Mouse (Mus musculus) gastrocnemius, postnatal 10 days (tissue): ENCODE data around the gene Fbxo8. TPM values are rescaled to one million over a fixed set of nuclear protein-coding genes. Genes with fewer than 3 reads are reported as not detected.
A peak's percentile ranks its signal among the peaks of the same experiment; 100 is the strongest.

ENCODE experiments used
- DNase-seq: peaks from one replicate; pipeline ENCODE4 v3.0.0; 2021; ENCODE audit warnings: mixed read lengths
- microRNA-seq, 2 experiments: library from miRNA; unstranded; fragments of <30 nt; microRNA quantifications; one replicate each; pipeline ENCODE4 v1.2.0; 2021
- total RNA-seq, 2 experiments: library from RNA; stranded (reverse); gene quantifications; 2 replicates each; pipeline ENCODE4 v1.2.3; 2021

The Fbxo8 gene
- total RNA-seq, 2 experiments from 2014 or later, result 20.8 to 26.0 TPM

DNA sequence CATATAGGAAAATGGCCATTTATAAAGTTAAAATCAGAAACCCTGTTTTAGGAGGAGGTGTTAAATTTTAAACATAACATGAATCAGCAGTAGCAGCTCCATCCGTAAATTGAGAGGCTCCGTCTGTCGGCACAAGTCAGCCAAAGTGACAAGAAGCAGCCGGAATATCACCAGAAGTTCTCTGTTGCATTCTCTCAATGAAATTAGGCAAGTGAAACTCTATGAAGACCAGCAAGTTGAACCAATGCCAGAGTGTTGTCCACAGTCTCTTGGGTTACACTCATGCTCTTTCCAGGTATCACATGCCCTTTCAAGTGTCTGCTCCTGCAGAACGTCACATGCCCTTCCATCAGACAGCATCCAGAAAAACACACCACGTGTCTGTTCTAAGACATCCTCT, 60.8 kb downstream of the Fbxo8 start:
- no peak for DNase-seq

DNA sequence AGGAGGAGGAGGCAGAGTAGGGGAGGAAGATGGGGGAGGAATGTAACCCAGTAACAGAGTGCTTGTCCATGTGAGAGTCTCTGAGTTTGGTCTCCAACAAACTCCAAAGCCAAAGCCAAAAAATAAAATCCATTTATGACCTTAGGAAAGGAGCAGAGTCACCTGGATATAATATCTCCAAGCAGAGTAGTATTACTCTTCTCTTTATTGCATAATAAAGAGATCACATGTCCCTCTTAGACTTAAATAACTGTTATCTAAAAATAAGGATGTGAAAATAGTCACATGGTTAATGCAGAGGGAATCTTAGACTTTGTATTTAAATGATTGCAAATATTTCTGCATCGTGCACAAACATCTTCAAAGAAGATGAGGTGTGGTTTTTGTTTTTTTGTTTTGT, 63.3 kb downstream of the Fbxo8 start:
- no peak for DNase-seq

DNA sequence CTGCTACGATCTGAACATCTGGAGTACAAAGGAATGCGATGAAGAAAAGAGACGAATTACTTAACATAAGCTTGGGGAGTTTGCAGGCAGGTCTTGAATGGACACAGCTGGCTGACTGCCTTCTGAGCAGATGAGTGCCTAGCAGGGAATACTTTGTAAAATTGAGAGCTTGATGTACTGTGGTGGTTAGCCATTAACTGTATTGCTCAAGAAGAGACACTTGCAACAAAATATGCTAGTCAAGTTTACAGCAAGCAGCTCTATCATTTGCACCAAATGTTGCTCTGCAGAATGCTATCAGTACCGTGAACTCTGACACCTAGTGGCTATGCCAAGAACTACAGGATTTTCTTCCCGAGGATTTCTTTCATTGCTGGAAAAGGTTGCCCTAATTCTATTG, 64.1 kb downstream of the Fbxo8 start:
- DNase-seq, result peak; percentile 34

DNA sequence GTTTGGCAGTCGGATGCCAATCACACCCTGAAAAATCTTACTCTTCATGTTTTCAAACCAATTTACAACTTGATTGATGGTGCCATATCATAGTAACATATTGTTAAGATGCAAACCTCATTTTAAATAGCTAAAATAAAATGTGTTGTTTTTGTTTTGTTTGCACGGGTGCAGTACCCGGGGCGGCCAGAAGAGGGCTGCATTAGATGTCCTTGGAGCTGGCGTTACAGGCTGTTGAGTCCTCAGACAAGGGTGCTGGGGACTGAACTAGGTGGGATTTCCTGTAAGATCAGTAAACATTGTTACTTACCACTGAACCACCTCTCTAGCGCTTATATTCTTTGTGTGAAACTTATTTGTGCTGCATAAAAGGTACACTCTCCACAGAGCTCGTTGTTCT, 65.4 kb downstream of the Fbxo8 start:
- DNase-seq, result peak; percentile 49

DNA sequence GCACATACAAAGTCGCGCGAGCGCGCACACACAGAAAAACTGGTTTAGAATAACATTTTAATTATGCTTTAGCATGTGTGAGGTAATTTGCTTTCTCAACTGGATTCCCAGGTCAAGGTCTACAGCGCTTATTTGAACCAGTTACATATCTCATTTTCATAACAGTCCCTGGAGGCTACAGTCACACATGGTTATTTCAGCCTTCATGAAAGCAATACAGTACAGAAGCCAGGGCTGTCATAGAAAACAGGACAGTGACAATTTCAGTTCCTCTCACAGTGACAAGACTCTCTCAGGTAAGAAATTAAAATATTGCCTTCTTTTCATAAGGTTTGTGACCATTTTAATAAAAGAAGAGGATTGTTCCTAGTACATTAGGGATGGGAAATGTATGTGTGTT, 66.4 kb downstream of the Fbxo8 start:
- no peak for DNase-seq

DNA sequence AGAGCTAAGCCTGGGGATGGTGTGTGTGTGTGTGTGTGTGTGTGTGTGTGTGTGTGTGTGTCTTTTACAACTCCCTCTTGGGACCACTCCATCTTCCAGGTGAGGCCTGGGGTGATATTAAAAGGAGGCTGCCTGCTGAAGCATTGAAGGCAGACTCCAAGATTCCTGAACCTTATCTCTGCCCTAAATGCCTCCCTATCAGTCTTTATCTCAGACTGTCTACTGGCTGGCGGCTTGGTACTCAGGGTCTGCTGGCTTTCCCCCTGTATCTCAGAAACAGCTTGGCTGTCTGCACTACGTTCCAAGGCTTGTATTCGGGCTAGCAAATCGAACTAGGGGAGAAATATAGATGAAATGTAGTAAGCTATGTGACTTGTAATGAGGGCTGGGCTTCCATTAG, 68.2 kb downstream of the Fbxo8 start:
- DNase-seq, result no peak

DNA sequence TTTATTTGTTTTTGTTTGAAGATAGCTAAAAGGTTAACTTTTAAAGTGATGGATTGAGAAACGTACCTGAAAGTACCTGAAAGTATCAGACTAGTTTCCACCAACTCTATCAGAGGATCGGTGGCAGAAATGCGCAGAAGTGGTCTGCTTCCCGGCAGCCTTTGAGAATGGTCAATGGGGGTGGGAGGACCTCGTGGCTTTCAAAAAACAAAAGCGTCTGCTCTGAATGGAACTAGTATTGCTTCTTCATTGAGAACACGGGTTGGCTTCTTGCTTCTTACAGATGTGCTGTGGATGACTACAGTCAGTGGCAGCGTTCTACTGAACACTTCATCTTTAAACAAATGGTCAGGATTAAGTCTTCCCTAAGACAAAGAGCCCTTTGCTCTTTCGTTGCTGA, 68.7 kb downstream of the Fbxo8 start:
- DNase-seq, result no peak

DNA sequence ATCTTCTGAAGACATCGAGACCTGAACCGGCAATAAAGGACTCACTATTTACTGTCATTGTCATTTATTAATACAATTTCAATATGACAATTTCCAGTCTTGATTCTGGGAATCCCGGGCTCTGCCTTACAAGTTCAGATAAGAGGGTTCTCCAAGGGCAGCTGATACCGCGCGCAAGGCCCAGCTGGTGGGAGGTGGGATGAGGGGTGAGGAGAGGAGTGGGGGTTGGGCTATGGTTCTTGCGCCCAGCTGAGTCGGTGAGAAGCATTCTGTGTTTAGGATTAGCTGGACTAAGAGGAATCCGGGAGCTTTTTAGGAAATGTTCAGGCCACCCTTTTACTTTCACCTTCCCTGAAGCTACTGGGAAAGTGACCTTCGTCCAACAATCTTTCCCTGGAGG, 69.8 kb downstream of the Fbxo8 start:
- DNase-seq, result no peak

DNA sequence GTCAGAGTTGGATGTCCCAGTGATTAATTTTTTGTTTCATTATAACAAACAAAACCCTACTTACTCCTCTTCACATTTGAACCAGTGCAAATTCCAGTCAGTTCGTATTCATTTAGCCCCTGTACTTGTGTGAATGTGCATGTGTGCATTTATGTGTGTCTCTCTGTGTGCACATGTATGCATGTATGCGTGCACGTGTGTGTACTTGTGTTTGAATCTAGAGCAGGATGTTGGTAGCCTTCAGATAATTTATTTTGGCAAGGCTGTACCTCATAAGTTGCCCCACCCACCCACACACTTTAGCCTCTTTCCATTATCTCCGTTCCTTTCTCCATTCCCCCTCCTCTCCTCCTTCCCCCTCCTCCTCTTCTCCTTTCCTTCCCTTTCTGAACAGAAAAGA, 70.2 kb downstream of the Fbxo8 start:
- DNase-seq, result no peak

DNA sequence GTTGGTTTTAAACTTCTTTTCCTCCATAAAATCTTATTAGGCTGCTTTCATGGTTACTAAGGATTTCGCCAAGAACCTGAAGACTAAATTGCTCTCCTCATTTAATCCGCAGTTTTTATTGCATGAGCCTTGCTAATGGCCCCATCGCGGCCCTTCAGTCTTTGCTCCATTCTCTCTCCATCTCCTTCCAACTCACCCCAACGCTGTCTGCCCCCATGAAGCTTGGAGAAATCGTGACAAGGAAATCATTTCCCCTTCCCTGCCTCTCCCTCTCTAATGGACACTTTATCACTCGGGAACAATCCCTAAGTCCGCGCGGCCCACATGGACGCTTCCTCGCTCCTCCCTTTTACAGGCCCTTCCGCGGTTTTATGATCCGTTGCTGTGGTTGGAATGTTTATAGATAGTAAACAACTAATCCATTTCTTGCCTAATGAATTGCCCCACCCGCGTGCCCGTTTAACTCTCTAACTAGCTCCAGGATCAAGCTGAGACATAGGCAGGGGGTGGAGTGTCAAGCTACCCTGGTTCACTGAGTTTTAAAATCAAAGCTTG, 71.7 kb downstream of the Fbxo8 start:
- DNase-seq, result no peak

DNA sequence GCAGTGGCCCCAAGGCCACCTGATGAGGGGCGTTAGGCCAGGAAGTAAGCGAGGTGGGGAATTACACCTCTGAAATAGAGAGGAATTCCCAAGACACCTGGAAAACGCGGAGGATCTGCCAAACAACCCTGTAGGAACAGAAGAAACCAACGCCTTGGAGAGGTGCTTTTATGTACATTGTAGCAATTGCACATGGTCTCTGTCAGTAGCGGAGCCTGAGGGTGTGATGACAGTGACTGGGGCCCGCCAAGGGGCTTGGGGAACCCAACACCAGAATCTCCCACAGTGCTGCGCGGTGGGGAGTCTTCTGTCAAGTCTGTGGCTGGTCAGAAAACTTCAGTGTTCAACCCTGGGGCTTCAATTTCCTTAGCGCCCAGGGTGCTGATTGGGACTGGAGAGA, 72.5 kb downstream of the Fbxo8 start:
- no peak for DNase-seq

DNA sequence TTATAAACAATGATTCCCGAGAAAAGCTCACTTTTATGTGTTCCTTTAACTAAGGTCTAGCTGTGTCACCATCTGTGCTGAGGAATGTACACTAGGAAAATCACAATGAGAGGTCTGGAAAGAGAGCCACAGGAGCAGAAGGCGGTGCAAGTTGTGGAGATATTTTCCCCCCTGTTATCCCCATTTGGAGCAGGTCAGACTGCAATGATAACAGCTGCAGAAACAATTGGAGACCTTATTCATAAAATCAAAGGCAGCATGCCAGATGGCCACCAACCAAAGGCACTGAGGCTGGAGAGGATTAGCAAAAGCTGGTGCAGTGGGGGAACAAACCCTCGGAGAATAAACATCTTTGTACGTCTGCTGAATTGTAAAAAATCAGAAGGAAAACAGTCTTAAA, 78.3 kb downstream of the Fbxo8 start:
- DNase-seq, result peak; percentile 59

DNA sequence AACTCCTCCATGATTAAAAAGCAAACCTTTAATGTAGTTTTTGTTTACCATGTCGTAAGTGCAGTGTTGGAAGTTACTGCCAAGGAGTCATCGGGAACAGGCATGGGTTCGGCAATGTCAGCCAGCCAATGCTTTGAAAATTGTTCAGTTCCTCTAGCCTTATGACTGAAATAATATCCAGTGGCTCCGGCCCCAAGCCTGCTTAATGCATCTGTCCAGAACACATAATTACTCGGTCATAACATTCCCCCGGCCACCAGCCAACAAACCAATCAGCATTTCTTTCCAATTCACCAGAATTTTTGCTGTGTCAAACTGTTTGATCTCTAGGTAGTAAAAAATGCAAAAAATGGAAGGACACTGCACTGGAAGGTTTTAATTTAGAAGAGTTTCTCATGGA, 88.4 kb downstream of the Fbxo8 start:
- no peak for DNase-seq

Small RNA genes within 50 kb of the gene (microRNA-seq; reads per million reads assigned to microRNA genes)
- 0 reads per million in 2 experiments for gene Gm25992

Other genes with a start within 250 kb of the Fbxo8 start
- 10 to 100 TPM; 13.3 to 14.5 TPM for gene Cep44, start within 50 bp of the Fbxo8 start, total RNA-seq